Mouse (Mus musculus) MN1 (cell line): ENCODE measurements around the gene Sh3gl2.
A peak's percentile ranks its signal among the peaks of the same experiment; 100 is the strongest.

Experiments
- DNase-seq: peaks from one replicate; pipeline ENCODE4 v3.0.0-alpha.2; 2016; ENCODE audit warnings: low spot score

Gene Sh3gl2

DNA sequence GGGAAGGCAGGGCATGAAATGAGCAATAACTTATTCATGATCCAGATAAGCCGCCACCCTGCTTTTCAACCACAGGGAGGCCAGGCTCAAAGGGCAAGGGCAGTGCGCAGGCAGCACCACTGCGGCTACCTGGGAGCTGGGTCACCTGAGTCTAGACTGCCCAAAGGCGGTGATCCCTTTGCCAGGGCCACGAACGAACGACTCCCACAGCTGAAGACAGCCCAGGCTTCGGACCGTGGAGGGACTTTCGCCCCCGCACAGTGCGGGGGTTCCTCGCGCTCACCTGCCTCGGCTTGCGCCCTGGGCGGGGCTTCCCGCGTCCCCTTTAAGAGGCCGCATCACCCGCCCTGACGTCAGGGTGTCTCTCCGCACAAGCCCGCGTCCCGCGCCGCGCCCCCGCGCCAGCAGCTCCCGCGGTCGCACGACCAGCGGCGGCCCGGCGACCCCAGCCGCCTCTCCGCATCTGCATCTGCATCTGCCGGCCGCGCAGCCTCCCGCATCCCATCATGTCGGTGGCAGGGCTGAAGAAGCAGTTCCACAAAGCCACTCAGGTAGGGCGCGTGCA is at the start of gene Sh3gl2:
Gene Sh3gl2 (plus strand): TSS at position 56 of the 565 bp plus-strand sequence.
- no peak for DNase-seq

DNA sequence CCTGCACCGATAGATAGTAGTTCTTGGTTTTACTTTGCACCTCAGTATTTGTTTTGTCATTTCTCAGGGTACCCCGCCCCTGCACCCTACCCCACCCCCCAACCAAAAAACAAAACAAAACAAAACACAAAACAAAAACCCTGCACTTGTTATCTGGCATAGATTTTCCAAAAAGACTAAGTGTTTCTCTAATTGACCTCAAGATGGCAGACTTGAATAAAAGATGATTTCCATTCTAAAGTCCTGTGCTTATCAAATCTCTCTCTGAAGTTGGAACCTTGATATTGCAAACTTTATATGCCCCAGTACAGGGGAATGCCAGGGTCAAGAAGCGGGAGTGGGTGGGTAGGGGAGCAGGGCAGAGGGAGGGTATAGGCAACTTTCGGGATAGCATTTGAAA is 43.8 kb upstream of the Sh3gl2 start:
- DNase-seq = no peak

DNA sequence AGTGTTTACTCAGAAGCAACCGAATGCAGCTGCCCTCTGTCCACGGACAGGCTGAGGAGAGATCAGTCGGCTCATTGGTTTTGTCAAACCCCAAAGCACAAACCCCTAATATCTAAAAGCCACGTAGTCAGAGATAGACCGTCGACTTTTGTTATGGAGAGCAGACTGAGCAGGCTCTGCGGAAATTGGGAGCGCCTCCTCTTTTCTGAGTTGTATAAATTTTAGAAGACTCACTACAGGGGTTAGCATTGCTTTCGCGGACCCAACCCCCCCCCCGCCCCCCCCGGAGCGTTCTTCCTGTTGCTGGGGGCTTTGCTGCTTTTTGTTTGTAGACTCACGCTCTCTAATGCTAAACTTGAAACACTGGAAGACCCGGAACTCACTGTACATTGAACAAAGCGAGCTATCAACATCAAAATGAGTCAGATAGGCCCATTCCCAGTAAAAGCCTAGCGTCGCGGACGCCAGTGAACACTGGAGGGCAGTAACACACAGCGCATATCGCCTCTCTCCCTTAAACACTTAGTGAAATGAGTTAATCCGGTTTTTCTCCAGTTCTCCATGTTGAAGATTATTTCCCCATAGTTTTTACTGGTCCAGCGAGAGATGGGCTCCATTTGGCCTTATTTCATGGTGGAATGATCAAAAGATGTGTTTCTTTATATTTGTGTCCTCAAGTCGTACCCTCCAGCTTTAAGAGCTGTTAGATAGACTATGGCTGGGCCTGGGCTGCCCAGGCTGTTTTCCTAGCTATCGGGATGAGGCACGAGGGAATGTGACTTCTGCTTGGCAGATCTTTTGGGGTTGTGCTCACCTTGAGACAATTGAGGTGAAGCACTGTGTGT is 42.2 kb upstream of the Sh3gl2 start:
- DNase-seq = peak; percentile 54

DNA sequence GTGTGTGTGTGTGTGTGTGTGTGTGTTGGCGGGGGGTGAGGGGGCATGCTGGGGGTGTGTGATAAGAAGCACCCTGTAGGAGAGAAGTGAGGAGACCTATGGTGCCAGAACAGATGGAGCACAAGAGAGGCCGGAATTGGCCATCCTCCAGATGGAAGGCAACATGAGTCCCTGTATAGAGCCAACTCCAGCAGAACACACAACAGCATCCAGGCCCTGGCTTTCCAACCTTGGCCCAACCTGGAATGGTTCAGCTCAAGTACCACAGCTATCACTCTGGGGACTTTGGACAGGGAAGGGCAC is 41.7 kb upstream of the Sh3gl2 start:
- DNase-seq = no peak

DNA sequence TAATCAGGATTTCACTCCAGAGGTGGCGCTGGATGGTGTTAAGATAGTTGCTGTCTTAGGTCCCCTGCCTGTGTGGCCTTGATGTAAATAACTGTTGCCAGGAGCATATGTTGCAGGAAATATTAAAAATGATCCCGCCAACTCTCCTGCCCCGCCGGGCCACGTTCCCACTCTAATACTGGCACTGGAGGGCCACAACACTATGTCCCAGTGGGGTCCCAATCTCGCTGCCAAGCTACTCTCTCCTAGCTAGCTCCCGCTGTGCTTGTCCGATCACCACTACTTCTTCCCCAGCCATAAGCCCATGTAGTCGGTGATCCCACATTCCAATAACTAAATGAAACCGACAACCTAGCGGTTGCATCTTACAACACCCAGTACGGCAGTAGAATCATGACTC is 36.9 kb upstream of the Sh3gl2 start:
- DNase-seq = no peak

DNA sequence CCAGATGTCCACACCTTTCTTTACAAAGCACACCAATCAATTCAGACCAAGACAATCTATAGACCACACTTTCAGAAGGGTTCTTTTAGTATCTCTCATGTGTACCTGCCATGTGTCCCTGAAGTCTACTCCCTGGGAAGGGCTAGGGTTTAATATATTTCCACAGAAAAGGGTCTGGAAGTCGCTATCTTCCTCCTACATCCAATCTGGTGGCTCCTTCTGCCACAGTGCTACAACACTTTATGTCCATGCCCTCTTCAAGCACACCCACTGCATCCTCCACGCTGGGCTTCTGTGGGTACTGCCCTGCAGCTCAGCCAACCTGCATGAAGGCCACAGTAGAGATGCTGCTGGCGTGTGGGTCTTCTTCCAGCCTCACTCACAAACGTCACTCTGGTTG is 29.5 kb upstream of the Sh3gl2 start:
- DNase-seq = no peak

DNA sequence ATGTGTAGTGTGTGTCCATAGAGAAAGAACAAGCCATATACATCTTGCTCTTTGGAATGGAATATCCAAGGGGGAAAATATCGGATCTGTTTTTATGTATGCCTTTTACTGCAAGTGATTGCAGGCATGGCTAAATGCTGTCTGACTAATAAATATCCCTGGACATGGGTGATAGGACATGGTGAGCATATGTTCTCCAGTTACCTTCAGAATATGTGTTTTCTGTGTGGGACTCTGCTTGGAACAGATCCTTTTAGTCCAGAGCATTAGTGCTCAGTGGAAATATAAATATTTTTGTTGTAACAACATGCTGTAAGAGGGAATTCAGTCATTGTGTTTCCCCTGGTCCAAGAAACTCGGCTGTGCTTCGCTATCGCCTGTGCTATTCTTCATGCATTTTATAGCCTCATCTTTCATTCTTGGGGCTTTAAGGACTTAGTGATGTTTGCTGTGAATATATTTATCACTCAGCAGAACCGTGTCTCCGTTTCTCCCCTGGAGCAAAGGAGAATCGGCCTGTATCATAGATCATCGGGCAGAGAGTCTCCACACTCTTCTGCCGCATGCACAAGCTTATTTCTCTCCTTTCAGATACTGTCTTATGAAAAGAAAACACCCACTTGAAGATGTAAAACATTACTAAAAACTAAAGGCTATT is 26.4 kb upstream of the Sh3gl2 start:
- no peak for DNase-seq

DNA sequence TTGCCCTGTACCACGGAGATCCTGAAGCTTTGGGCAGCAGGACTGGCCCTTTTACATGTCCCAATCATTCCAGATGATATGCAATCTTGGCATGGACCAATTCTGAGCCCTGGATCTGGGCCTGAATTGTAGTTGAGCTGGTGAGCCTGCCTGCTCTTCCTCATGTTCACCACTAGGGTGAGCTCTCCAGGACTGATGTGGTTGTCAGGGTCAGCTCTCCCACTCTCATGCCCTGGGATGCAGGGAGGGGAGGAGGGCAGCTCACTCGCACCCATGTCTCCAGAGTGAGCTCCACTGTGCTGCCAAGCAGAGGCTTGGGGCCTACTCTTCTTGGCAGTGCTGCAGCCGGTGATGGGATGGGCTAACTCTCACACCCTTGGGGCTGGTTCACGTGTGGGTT is 18.9 kb upstream of the Sh3gl2 start:
- DNase-seq = no peak

DNA sequence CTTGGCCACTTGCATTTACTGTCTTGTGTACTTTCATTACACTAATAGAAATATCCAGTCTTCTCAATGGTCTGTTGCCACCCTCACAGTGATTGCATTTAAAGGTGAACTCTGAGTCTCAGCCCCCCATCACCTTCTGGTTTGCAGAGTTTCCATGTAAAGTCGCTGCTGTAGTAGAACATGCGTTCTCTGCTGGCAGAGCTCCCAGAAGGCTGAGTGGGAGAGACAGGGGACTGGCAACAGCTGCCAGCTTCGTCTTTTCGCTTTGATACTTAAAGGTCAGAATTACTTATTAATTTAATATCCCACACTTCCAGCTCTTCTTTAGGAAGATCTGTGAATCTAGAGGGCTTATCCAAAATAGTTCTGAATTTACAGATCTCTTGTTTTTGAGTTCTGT is 8.7 kb upstream of the Sh3gl2 start:
- no peak for DNase-seq

DNA sequence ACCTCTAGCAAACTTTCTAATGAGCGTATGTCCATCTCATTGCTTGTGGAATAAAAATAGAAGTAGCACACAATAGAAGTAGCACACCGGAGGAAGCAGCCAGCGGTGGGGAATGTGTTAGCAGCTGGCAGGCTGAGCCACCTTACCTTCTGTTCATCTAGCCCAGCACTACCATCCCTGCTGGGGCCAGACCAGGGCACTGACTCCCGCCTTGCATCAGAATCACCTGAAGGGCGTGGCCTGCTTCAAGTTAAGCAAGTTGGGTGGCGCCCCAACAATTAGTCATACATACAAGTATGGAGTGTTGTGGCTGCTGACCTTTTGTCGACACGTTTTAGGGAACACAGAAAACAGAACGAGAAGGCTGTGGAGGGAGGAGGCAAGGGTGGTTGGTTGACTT is 6.5 kb upstream of the Sh3gl2 start:
- no peak for DNase-seq

DNA sequence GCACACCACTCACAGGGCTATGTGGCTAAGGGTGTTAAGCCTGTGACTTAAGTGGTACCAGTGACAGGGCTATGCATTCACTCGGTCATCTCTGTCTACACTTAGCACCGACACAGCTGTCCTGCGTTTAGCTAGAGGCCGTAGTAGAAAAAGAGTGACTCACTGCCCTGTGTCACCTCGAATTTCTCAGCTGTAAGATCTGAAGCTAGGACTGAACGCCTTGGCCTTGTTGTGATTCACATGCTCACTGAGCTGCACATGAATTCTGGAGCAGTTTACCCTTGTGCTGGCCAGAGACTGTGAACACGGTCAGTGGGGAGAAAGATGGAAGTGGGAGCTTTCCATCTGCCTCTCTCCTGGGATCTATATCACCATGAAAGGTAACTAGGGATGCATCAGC is 2.3 kb upstream of the Sh3gl2 start:
- DNase-seq = no peak

DNA sequence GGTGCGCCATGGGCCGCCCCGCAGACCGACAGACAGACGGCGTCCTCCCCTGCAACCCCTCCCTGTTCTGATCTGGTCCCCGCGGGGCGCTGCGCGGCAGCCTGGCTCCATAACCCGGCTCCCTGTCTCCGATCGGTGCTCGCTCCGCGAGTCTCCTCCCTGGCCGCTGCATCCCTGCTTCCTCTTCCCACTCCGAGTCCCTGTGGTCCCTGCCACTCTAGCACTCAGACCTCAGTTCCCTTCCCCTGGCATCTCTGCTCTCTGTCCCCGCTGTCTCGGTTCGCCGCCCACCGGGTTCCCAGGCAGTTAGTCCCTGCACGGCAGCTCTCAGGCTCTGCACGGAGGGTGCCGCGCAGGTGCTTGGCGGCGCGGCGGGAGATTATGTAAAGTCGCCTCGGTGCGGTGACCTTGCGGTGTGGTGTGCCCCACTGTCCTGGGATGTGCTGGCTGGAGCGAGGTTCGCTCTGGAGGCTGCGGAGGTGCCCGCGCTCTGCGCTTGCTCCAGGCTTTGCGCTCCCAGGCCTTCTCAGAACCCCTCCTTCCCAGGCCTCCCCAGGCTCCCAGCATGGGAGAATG is 798 bp downstream of the Sh3gl2 start:
- DNase-seq = no peak

DNA sequence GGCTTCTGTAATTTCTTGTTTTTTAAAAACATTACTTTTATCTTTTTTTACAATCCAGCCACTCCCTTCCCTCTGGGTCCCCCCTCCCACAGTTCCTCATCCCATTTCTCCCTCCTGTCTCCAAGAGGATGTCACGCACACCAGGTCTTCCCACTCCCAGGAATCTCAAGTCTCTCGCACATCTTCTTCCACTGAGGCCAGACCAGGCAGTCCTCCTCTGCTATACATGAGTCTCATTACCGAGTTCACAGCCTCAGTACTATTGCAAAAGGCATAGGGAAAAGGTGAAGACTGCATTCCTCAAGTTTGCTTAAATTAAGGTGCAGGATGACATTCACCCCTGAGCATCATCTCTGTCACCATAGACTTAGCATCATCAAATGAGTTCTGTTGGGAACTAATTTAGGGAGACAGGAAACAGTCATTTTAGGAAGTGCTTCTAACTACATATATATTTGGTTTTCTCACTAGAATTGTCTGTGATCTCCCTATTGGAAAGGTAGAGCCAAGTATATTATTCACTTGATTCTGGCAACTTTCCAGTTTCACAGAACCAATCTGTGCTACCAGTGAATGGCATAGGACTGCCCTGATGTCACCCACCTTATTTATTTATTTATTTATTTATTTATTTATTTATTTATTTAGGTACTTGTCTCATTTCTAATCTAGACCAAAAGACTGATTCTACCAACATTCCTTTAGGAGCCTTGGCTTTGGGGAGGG is 1.9 kb downstream of the Sh3gl2 start:
- DNase-seq = no peak

DNA sequence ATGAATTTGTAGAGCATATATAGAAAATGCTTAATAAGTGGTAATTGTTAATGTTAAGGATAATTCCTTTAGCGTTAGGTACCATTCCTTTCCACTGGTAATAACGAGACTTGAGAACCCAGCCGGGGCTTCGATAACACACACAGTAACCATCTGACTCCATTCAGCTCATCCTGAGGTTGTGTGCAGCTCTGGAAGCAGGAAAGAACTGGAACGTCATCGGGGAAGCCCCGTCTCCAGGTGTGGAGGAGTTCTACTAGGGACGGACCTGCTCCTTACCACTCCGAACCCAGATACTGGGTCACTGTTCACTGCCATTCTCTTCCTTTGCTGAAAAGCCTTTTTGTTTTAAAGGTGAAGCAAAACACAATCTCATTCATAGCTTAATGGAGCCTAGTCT is 2.6 kb downstream of the Sh3gl2 start:
- DNase-seq = no peak

DNA sequence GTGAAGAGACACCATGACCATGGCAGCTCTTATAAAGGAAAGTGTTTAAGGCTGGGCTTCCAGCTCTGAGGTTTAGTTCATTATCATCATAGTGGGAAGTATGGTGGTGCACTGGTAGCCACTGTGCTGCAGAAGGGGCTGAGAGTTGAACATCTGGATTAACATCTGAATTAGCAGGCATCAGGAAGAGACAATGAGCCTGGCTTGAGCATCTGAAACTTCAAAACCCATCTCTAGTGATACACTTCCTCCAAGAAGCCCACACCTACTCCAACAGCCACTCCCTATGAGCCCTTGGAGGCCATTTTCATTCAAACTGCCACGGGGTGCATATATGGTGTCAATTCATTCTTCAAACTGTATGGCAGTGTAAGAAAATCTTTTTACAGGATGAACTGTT is 3.6 kb downstream of the Sh3gl2 start:
- DNase-seq = no peak

DNA sequence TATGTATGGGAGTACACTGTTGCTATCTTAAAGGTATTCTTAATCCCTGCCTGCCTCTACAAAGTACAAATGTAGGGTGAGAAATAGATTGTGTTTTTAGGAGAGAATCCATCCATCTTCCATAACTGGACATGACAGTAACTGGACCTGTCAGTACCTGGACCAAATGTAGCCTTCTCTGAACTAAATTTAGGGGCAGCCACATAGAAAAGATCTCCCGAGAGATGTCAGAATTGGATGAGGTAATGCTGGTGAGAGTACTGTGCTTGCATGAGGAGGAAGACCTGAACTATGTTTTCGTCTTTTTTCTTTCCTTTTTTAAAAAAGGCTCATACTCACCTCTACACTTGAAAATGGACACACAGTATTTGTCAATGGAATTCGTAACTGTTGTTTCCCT is 6.0 kb downstream of the Sh3gl2 start:
- no peak for DNase-seq

DNA sequence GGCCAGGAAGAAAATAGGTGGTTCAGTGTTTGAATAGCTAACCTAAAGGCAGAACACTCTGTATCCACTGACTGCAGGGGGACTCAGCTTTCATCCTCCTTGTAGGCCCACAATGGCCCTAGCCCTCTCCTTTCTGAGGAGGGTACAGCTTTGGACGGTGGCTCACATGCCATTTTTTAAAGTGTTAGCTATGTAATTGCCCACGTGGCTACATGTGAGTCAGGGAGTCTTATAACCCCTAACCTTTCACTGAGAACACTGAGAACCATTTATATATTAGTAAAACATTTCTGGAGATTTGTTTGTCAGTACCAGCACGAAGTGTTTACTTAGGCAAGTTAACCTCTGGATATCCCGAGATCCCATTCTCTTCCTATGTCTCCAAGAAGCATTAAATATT is 12.1 kb downstream of the Sh3gl2 start:
- no peak for DNase-seq

DNA sequence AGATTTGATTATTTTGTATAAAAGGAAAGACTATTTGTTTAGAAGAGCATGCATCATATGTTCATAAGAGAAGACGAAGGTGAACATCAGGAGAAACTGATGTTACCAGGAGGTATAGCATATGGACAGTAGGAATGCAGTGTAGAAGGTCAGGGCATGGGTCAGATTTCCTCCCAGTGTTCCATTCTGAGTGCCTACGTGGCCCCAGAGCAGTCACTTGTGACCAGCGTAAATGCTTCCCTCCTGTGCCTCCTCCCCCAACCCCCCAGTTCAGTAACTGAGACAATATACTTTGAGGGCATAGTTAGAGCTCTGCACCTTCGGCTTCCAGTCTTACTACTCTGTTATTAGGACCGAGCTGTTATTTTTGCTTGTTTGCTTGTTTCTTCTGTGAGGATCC is 17.8 kb downstream of the Sh3gl2 start:
- DNase-seq = no peak

DNA sequence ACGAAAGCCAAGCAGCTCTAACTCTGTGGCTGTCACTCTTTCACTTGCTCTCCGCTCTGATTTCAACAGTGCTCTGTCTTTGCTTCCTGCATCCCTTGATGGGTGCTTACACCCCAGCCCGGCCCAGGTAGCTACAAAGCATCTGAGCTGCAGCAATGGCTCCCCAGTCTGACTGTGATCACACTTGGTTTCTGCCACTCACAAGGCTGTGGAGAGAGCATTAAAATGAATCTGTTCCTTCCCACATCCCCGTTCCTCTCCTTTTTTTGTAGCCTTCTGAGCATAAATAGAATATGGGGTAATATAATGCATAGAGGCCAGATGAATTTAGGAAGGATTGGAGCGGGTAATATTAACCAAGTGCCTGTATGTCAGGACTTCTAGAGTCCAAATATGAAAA is 21.8 kb downstream of the Sh3gl2 start:
- DNase-seq = no peak

DNA sequence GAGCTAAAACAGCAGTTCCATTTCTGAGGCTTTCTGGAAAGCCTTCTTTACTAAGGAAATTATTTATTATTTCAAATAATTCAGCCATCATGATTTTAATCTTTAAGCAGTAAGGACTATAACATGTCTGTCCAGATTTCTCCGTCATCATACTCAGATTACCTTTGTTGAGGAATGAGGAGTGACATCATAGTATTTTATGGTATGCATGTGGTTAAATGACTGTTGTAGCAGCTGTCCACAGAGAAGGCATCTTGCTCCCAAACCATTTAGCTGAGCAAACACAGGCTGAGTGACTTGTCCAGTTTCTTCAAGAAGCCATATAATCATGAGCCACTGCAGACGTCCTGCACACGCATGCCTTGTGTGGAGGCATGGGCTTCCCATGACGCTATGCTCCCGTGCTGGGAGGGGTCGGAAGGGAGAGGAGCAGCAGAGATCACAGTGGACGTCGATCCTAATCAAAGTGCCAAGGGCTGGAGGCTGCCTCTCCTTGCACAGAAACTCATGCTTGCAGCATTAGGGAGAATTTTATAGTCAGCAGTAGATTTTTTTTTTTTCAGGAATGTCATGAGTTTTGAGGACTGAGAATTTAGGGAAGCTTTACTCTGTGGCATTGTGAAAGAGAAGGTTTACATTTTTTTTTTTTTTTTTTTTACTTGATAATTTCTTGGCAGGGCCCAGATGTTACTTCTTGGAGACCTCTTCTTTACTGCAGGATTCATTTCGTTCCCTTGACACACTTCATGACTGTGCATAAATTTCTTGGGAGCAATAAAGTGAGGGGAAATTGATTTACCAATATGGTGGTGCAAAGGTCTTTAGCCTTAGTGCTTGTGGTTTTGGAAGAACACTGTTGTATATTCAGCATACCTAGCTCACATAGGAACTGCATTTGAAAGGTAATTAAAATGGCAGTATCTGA is 23.0 kb downstream of the Sh3gl2 start:
- no peak for DNase-seq

DNA sequence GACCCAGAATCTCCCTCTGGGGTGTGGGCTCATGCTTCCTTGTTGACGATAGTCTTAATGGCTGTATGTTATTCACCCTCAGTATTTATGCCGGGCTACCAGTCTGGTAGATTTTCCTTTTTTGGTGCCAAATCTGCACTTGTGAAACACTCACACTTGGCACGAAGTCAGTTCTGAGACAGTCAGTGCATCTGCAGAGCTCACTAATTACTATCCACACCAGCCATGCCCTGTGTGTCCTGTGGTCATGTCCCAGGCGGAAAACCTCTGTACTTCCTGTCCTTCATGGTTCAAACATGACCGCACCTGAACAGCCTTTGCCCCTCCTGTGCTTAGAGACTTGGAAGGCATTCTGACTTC is 23.6 kb downstream of the Sh3gl2 start:
- no peak for DNase-seq
